Mouse (Mus musculus): ENCODE data around the gene Ofd1. TPM values are rescaled to one million over a fixed set of nuclear protein-coding genes. Genes with fewer than 3 reads are reported as not detected.
A peak's percentile ranks its signal among the peaks of the same experiment; 100 is the strongest.

Ofd1 gene
- polyA plus RNA-seq, 1 experiment from 2014 or later = 9.2 TPM

DNA sequence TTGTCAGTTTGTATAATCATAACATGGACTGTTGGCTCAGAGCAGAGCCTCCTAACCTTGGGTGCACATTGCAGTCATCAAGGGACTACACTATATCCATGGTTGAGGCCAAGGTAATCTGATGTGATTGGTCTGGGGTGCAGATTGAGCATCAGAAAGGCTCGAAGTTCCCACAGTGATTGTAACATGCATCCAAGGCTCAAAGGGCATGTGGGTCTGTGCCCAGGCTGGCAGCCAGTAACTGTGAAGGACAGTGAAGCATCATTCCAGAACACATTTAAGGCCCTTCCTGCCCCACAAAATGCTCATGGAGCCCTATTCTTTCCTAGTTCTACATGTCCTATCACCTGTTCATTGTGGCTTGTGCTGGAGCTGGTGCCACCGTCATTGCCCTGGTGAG is 56.9 kb downstream of the Ofd1 start:
- no peak overlapping the region for H3K4me2 ChIP-seq (ENCODE audit: low read depth)
- H3K27me3 ChIP-seq (ENCODE audit: control insufficient read depth, insufficient read depth, low read length) = no peaks in the 10 kb centered on the region
- no peak for DNase-seq (ENCODE audit: low spot score)
- H3K36me3 ChIP-seq (ENCODE audit: control insufficient read depth, insufficient read depth, low read length) = no peaks in the 10 kb centered on the region
- H3K4me1 ChIP-seq (ENCODE audit: control insufficient read depth, insufficient read depth, low read length) = no peaks in the 10 kb centered on the region
- ATAC-seq (ENCODE audit: insufficient read depth, low FRiP score, low TSS enrichment) = no peak
- H3K27ac ChIP-seq (ENCODE audit: low read depth, low read length) = no peak overlapping the region
- no peak overlapping the region for H3K9ac ChIP-seq (ENCODE audit: low read length)
- WGBS = 82% methylated on average over 2 of the region's 2 CpGs
- H3K4me3 ChIP-seq (ENCODE audit: low read depth, low read length) = no peak overlapping the region
- H3K9me3 ChIP-seq (ENCODE audit: control insufficient read depth, low read length) = no peaks in the 10 kb centered on the region

DNA sequence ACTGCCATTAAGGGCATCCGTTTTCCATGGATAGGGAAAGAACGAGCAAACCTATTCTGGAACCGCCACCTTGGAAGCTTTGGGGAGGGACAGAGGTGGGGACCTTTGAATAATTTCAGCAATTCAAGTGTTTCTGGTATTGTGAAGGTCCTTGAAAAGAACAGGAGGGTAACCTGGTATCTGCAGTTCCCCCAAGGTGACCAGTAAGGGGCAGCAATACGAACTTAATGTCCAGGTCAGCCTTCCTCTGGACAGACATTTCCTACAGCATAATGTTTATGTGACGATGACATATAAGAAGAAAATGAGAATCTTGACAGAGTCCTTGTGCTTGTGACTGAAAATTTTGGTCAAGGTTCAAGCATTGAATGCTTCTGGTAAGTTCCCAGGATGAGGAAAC is 61.9 kb downstream of the Ofd1 start:
- no peak overlapping the region for H3K4me2 ChIP-seq (ENCODE audit: low read depth)
- no peak overlapping the region for H3K4me3 ChIP-seq (ENCODE audit: low read depth, low read length)
- H3K9me3 ChIP-seq (ENCODE audit: control insufficient read depth, low read length) = no peaks in the 10 kb centered on the region
- H3K36me3 ChIP-seq (ENCODE audit: control insufficient read depth, insufficient read depth, low read length) = no peaks in the 10 kb centered on the region; the same call in 1 of the 2 replicates
- 85% methylated on average over 5 of the region's 5 CpGs for WGBS
- no peak for ATAC-seq (ENCODE audit: insufficient read depth, low FRiP score, low TSS enrichment)
- no peak overlapping the region for H3K9ac ChIP-seq (ENCODE audit: low read length)
- no peak for DNase-seq (ENCODE audit: low spot score)
- no peak overlapping the region for H3K27ac ChIP-seq (ENCODE audit: low read depth, low read length)
- H3K4me1 ChIP-seq (ENCODE audit: control insufficient read depth, insufficient read depth, low read length) = no peaks in the 10 kb centered on the region
- 0 out of 2 replicates have a peak, but pooled peaks cover 2% of the 10 kb centered on the region for H3K27me3 ChIP-seq (ENCODE audit: control insufficient read depth, insufficient read depth, low read length)

DNA sequence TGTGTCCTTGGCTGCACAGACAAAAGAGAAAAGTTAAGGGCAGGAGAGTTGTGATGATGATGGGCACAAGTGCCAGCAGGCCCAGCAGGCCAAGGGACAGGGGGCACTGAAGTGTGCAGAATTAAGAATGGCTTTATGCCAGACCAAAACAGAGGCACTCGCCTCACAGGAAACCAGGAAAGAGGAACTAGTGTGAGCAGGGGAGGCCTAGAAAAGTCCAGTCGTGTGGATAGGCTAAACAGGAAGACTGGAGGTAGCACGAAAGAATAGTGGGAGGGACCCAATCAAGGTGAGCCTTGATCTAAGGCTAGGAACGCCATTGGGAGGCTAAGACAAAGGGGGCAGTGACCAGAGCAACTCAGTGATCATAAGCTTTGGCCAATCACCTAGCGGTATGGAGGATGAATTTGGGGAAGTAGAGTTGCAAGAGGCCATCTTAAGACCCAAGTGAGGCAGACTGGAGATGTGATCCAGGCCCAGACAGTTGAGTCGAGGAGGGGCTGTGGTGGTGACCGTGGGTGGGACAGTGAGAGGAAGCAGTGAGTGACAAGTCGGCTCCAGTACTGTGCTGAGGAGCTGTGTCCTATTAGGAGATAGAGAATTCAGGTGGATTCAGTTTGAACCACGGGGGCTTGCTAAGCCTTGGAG is 63.7 kb downstream of the Ofd1 start:
- H3K36me3 ChIP-seq (ENCODE audit: control insufficient read depth, insufficient read depth, low read length) = no peaks in the 10 kb centered on the region; the same call in 1 of the 2 replicates
- DNase-seq (ENCODE audit: low spot score) (no peak), ATAC-seq (ENCODE audit: insufficient read depth, low FRiP score, low TSS enrichment) (no peak)
- no peak overlapping the region for H3K9ac ChIP-seq (ENCODE audit: low read length)
- H3K27ac ChIP-seq (ENCODE audit: low read depth, low read length) = no peak overlapping the region
- no peak overlapping the region for H3K4me3 ChIP-seq (ENCODE audit: low read depth, low read length)
- no peaks in the 10 kb centered on the region for H3K9me3 ChIP-seq (ENCODE audit: control insufficient read depth, low read length)
- no peak overlapping the region for H3K4me2 ChIP-seq (ENCODE audit: low read depth)
- H3K4me1 ChIP-seq (ENCODE audit: control insufficient read depth, insufficient read depth, low read length) = no peaks in the 10 kb centered on the region
- 84% methylated on average over 9 of the region's 9 CpGs for WGBS
- 0 out of 2 replicates have a peak, but pooled peaks cover 2% of the 10 kb centered on the region for H3K27me3 ChIP-seq (ENCODE audit: control insufficient read depth, insufficient read depth, low read length)

DNA sequence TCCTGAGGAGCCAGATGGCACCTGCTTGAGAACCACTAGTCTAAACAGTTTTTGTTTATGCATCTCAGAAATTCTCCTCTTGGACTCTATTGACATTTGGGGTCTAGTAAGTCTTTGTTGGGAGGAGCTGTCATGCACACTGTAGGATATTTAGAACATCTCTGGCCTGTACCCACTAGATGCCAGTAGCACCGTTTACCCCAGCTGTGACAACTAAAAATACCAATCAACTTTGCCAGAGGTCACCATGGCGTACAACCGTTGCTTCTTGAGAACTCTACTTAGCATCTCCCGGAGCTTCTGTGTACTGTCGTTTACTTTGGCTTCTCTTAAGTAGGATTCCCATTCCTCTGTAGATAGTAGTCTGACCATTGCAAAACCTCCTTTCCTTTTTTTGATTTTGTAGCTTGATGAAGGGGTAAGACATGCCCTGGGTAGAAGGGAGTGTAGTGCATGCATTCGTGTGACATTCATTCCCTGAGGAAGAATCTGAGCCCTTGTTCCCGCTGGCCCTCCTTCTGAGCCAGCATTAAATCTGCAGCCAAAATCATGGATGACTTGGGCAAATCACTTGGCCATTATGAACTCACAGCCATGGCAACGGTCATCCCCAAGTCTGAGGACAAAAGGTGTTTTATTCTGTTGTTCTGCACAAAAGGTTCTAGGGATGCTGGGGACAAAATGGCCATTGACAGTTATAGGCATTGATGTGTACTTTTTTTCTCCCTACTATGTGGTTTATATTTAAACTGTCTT is 74.9 kb downstream of the Ofd1 start:
- Histone ChIP-seq H3K36me3 (ENCODE audit: control insufficient read depth, insufficient read depth, low read length) (no peaks in the 10 kb centered on the region), H3K4me2 (ENCODE audit: low read depth) (no peak overlapping the region), H3K27me3 (ENCODE audit: control insufficient read depth, insufficient read depth, low read length) (no peaks in the 10 kb centered on the region), H3K4me3 (ENCODE audit: low read depth, low read length) (no peak overlapping the region), H3K9me3 (ENCODE audit: control insufficient read depth, low read length) (no peaks in the 10 kb centered on the region), H3K9ac (ENCODE audit: low read length) (no peak overlapping the region), H3K27ac (ENCODE audit: low read depth, low read length) (no peak overlapping the region), H3K4me1 (ENCODE audit: control insufficient read depth, insufficient read depth, low read length) (no peaks in the 10 kb centered on the region)
- DNase-seq (ENCODE audit: low spot score) (peak; percentile 24), ATAC-seq (ENCODE audit: insufficient read depth, low FRiP score, low TSS enrichment) (no peak)
- WGBS = 70% methylated on average over 8 of the region's 8 CpGs

DNA sequence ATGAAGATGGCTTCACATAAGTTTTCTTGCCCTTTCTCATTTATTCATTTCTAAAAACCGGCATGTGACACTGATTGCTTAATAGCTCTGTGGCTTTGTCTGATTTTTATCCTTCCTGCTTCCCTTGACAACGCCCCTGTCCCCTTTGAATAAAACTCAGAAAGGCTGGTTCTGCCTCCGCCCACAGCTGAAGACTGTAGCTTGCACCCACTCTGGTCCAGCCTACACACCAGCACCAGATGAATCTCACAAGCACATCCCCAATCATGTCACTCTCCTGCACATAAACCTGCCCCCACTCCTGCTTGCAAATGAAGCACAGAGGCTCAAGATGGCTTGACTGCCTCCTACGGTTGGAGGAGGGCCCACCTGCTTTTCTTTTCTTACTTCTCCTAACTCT is 80.0 kb downstream of the Ofd1 start:
- 82% methylated on average over 4 of the region's 4 CpGs for WGBS
- ATAC-seq (ENCODE audit: insufficient read depth, low FRiP score, low TSS enrichment) = no peak

DNA sequence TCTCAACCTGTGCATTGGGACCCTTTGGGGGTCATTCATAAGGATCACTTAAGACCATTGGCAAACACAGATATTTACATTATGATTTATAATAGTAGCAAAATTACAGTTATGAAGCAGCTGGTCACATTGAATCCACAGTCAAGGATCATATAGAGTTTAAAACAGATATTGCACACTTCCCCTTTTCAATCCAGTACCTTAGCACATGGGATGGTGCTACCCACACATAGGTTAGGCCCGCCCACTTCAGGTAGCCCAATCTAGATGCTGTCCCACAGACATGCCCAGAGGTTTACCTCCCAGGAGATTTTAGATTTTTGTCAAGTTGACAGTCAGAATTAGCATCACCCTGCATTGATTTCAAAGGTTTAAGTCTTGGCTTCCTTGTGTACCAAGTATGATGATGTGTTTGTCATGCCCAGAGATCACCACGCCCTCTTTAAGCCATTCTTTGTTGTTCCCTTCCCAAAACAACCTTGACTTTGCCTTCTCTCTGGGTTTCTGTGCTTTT is 80.5 kb downstream of the Ofd1 start:
- no peak overlapping the region for H3K9ac ChIP-seq (ENCODE audit: low read length)
- WGBS = 82% methylated on average over 2 of the region's 2 CpGs
- ATAC-seq (ENCODE audit: insufficient read depth, low FRiP score, low TSS enrichment) (no peak), DNase-seq (ENCODE audit: low spot score) (no peak)
- H3K36me3 ChIP-seq (ENCODE audit: control insufficient read depth, insufficient read depth, low read length) = no peaks in the 10 kb centered on the region
- H3K27me3 ChIP-seq (ENCODE audit: control insufficient read depth, insufficient read depth, low read length) = no peaks in the 10 kb centered on the region
- H3K9me3 ChIP-seq (ENCODE audit: control insufficient read depth, low read length) = no peaks in the 10 kb centered on the region
- H3K4me3 ChIP-seq (ENCODE audit: low read depth, low read length) = no peak overlapping the region
- H3K4me2 ChIP-seq (ENCODE audit: low read depth) = no peak overlapping the region
- no peak overlapping the region for H3K27ac ChIP-seq (ENCODE audit: low read depth, low read length)
- no peaks in the 10 kb centered on the region for H3K4me1 ChIP-seq (ENCODE audit: control insufficient read depth, insufficient read depth, low read length)

More for the DNA sequence above, 80.0 kb downstream of the Ofd1 start:
- Histone ChIP-seq H3K4me2 (ENCODE audit: low read depth) (no peak overlapping the region), H3K27ac (ENCODE audit: low read depth, low read length) (no peak overlapping the region), H3K9me3 (ENCODE audit: control insufficient read depth, low read length) (no peaks in the 10 kb centered on the region), H3K9ac (ENCODE audit: low read length) (no peak overlapping the region), H3K27me3 (ENCODE audit: control insufficient read depth, insufficient read depth, low read length) (no peaks in the 10 kb centered on the region), H3K4me1 (ENCODE audit: control insufficient read depth, insufficient read depth, low read length) (no peaks in the 10 kb centered on the region), H3K36me3 (ENCODE audit: control insufficient read depth, insufficient read depth, low read length) (no peaks in the 10 kb centered on the region), H3K4me3 (ENCODE audit: low read depth, low read length) (no peak overlapping the region)
- no peak for DNase-seq (ENCODE audit: low spot score)

DNA sequence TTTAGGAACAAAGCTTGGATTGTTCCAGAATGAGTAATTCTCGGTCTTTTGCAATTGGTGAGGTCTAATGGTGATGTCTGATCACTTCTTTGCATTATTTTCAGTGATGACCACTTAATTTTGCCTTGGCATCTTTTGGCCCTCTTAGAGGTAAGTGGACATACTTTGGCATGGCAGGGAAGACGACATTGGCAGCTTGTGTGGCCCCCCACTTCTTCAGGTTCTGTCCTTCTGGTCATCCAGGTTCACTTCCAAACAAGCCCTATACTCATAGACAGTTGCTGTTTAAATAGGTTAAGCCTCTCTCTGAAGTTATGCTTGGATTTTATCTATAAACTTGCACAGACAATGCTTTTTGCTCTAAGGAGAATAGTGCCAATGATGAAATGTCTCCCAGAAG is 81.5 kb downstream of the Ofd1 start:
- no peak overlapping the region for H3K4me3 ChIP-seq (ENCODE audit: low read depth, low read length)
- no peak overlapping the region for H3K27ac ChIP-seq (ENCODE audit: low read depth, low read length)
- no peaks in the 10 kb centered on the region for H3K36me3 ChIP-seq (ENCODE audit: control insufficient read depth, insufficient read depth, low read length)
- H3K27me3 ChIP-seq (ENCODE audit: control insufficient read depth, insufficient read depth, low read length) = no peaks in the 10 kb centered on the region
- no peaks in the 10 kb centered on the region for H3K9me3 ChIP-seq (ENCODE audit: control insufficient read depth, low read length)
- H3K9ac ChIP-seq (ENCODE audit: low read length) = no peak overlapping the region
- no peak for ATAC-seq (ENCODE audit: insufficient read depth, low FRiP score, low TSS enrichment)
- 87% methylated on average over 2 of the region's 2 CpGs for WGBS
- no peak for DNase-seq (ENCODE audit: low spot score)
- no peak overlapping the region for H3K4me2 ChIP-seq (ENCODE audit: low read depth)
- H3K4me1 ChIP-seq (ENCODE audit: control insufficient read depth, insufficient read depth, low read length) = no peaks in the 10 kb centered on the region

DNA sequence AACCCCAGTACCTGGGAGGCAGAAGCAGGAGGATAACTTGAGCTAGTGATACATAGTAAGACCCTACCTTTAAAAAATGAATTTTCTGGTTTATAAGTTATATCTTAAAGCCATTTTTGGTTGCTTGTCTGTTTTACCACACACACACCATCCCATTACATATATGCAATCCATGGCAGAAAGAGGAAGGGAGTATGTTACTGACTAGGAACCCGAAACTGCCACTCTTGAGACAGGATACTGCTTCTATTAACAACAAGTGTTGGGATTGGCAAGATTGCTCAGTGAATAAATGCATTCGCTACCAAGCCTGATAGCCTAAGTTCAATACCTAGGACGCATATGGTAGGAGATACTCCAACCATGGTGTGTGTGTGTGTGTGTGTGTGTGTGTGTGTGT is 84.2 kb downstream of the Ofd1 start:
- Histone ChIP-seq H3K27me3 (ENCODE audit: control insufficient read depth, insufficient read depth, low read length) (no peaks in the 10 kb centered on the region), H3K4me3 (ENCODE audit: low read depth, low read length) (no peak overlapping the region), H3K4me2 (ENCODE audit: low read depth) (no peak overlapping the region), H3K9me3 (ENCODE audit: control insufficient read depth, low read length) (no peaks in the 10 kb centered on the region), H3K4me1 (ENCODE audit: control insufficient read depth, insufficient read depth, low read length) (no peaks in the 10 kb centered on the region), H3K36me3 (ENCODE audit: control insufficient read depth, insufficient read depth, low read length) (no peaks in the 10 kb centered on the region), H3K9ac (ENCODE audit: low read length) (no peak overlapping the region), H3K27ac (ENCODE audit: low read depth, low read length) (no peak overlapping the region)
- ATAC-seq (ENCODE audit: insufficient read depth, low FRiP score, low TSS enrichment) (no peak), DNase-seq (ENCODE audit: low spot score) (no peak)
- 80% methylated on average over 3 of the region's 3 CpGs for WGBS

DNA sequence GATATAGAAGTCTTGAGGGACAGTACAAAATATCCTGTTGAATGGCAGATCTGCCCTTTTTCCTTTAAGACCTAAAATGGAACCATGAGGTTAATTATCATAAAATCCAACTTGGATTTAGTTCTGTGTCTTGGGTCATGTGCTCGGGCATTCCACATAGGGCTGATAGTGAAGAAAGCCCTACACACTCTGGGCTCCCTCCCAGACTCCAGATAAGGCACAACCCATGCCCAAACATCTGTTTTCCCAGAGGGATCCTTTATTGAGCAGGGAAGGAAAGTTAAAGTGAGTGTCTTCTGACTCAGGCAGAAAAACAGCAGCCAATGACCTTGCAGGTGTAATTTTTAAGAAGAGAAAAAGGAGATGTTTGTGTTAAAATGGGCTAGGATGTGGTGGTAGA is 85.6 kb downstream of the Ofd1 start:
- no peak overlapping the region for H3K4me3 ChIP-seq (ENCODE audit: low read depth, low read length)
- WGBS = 81% methylated on average over 1 of the region's 1 CpGs
- H3K27me3 ChIP-seq (ENCODE audit: control insufficient read depth, insufficient read depth, low read length) = no peaks in the 10 kb centered on the region
- H3K9me3 ChIP-seq (ENCODE audit: control insufficient read depth, low read length) = no peaks in the 10 kb centered on the region
- H3K27ac ChIP-seq (ENCODE audit: low read depth, low read length) = no peak overlapping the region
- no peak overlapping the region for H3K4me2 ChIP-seq (ENCODE audit: low read depth)
- no peaks in the 10 kb centered on the region for H3K36me3 ChIP-seq (ENCODE audit: control insufficient read depth, insufficient read depth, low read length)
- no peaks in the 10 kb centered on the region for H3K4me1 ChIP-seq (ENCODE audit: control insufficient read depth, insufficient read depth, low read length)
- ATAC-seq (ENCODE audit: insufficient read depth, low FRiP score, low TSS enrichment) (no peak), DNase-seq (ENCODE audit: low spot score) (no peak)
- no peak overlapping the region for H3K9ac ChIP-seq (ENCODE audit: low read length)

Measured in neural tube, embryonic 11.5 days (tissue).